Mouse (Mus musculus): Measurements from ENCODE around the gene Marc1.

GRCm38 (mm10) chr1:184771891-184772249 is 39.2 kb downstream of the Marc1 start:
- TF ChIP-seq CTCF (IDR thresholded peaks at IDR 0.05; ENCODE audit: extremely low read depth, insufficient read length, insufficient replicate concordance, low read depth, low read length), result no peak
- no peak for TF ChIP-seq POLR2A (IDR thresholded peaks at IDR 0.05; ENCODE audit: low read depth, low read length)
